Mouse (Mus musculus): ENCODE measurements around the gene Capn13.
A peak's percentile ranks its signal among the peaks of the same experiment; 100 is the strongest.
"Not testable (repeated sequence)": the region's sequence is repeated elsewhere in the genome, so short reads cannot be mapped to it uniquely, and the experiment has no call there.

Gene Capn13

DNA sequence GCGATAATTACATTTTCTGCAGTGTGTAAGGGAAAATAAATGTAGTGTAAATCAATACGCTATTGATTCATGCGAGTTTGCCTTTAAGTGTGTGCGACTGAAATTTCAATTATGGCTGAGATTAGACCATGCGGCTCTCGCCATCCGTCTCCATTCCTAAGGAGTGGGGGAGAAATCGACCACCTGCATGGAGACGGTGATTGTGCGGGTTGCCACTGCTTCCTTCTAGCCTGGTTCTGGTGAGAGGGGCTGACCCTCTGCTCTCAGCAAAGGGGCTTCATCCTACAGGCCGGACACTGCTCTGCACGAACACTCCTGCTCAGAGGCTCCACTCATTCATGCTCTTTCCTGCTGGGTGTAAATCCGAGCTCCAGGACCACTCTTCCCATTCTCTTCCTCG is 58.0 kb downstream of the Capn13 start:
- no peak for DNase-seq

DNA sequence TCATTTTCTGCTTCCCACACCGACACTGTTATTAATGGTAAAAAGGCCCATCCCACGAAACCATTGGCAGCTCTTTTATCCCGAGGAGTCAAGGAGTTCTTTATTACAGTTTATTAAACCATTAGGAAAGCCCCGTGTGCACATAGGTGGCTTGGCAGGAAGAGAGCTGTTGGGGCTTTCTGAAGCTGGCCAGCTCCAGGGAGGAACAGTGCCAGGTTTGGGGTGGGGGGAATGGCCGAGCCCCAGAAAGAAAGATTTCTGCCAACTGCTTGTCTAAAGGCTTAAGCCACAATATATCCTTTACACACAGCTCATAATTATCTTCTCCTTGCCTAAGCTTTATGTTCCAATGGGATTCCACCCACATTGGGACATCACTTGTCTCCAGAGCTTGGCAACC is 71.6 kb downstream of the Capn13 start:
- no peak for DNase-seq

DNA sequence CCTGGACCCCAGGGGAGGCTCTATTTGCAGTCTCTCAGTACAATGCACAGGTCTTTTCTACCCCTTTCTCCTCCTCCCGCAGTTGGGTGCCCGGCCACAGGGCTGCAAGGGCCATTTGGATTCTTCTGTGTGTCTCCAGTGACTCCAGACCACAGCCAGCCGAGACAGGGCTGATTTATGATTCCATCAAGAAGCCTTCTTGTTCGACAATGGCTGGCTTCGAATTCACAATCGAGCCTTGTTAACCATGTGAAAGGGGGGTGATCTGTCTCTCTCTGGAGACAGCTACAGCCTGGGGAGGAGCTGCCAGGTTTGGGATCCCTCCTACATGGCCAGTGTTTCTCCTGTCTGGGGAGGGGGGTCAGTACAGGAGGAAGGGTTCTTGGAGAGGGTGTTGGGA is 75.4 kb downstream of the Capn13 start:
- DNase-seq = no peak

DNA sequence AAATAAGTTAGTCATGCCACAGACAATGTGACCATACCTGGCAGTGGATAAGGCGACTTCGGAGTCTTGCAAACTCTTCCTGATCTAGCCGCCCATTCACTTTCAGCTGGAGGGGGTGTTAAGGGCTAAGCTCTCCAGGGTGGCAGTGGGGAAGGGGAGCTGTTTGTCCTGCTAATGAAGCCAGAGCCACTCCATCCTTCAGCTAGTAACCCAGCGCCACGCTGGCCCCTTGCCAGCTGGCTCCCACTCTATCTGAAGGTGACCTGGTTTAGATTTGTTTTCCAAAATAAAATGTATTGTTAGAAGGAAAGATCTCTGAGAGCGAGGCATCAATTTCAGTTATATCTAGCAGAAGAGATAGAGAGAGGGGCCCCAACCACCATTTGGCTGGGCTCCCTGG is 75.9 kb downstream of the Capn13 start:
- DNase-seq = peak; percentile 16

DNA sequence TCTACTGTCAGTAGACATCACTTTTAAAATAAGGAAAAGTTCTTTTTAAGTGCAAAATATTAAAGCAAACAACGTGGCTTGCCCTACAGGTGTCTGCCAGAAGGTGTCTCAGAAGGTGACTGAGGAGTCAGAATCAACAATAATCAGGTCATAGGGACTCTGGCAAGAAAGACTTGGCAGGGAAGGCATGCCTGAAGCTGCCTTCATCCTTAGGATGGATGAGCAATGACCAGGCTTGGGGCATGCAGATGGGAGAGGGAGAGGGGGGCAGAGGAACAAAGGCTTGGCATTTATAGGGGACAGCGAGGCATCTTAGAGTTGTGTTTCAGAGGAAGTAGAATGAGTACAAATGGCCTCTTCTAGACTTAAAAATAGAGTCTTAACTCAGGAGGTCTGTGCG is 76.7 kb downstream of the Capn13 start:
- DNase-seq = no peak

DNA sequence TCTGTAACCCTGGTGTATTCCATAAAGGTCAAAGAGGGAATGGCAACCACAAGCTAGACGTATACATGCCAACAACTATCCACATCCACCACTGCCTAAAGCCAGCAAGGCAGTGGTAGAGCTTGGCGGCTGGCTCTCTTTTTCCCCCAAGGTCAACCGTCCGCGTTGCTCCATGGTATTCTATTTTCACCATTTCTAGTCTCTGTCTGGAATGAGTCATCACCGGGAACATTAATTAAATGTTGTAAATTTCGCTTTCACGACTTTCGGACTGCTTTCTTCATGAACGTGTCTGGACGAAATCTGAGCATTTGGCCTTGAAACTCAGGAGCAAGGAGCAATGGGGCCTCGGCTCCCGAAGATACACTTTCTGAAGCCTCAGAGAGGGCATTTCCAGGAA is 85.9 kb downstream of the Capn13 start:
- no peak for DNase-seq

DNA sequence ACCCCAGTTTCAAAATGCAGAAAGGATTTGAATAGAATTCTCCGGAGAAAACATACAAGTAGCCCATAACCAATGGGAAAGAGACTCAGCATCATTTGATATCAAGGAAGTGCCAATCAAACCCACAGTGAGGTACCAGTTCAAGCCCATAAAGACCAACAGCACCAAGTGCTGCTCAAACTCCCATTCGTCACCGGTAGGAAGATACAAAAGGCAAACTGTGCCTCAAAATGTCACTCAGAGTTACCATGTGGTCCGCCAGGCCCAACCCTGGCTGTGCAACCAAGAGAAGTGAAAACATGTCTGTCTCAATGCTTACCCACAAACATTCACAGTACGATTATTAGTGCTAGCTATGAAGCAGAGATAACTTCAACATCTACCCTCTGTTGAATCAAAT is 89.2 kb downstream of the Capn13 start:
- DNase-seq = no peak

DNA sequence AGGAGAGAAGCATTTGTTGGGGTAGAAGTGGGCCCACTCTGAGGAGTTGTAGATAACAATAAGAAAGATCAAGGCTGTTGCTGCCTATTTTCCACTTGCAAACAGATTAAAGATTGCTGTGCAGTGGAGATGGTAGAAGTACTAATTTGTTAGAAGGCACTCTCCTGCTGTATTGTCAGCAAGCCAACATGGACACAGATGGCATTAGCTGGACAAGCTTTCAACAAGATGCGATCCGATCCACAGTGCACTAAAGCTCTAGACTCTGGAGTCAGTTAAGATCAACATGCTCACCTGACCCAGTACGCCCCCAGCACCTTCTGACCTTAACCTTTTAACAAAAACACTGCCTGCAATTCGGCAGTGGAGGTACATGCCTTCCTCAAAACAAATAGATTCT is 92.0 kb downstream of the Capn13 start:
- DNase-seq = no peak

DNA sequence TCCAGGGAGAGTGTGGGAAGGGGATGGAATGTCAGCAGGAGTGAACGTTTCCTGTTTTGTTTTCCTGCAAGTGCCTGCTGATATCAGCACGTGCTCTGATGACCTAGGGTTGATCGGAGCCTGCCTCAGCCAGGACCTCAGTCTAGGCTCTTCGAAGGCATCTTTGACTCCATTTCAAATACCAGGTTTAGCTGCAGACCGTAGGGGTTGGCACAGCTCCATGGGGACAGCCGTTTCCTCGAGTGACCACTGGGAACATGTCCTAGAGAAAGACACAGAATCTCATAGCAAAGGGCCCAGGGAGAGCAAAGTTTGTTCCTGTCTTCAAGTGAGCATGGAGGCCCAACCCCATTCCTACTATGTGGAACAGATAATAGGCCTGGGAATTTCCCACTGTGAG is 94.0 kb downstream of the Capn13 start:
- DNase-seq = no peak

DNA sequence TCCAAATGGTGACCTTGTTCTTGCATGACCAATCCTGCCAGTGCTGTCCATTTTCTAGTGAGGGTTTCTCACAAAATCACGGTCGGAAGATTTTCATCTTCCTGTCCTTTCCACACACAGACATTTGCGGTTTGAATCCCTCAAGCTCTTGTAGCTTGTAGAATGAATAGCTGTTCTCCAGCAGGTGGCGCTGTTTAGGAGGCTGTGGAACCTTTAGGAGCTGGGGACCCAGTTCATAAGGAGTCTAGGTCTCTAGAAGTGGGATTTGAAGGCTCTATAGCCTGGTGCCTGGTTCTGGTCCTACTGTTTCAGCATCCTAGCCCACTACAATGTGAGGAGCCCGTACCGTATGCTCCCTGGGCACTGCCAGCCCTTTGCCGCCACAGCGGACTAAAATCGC is 95.0 kb downstream of the Capn13 start:
- DNase-seq = no peak

DNA sequence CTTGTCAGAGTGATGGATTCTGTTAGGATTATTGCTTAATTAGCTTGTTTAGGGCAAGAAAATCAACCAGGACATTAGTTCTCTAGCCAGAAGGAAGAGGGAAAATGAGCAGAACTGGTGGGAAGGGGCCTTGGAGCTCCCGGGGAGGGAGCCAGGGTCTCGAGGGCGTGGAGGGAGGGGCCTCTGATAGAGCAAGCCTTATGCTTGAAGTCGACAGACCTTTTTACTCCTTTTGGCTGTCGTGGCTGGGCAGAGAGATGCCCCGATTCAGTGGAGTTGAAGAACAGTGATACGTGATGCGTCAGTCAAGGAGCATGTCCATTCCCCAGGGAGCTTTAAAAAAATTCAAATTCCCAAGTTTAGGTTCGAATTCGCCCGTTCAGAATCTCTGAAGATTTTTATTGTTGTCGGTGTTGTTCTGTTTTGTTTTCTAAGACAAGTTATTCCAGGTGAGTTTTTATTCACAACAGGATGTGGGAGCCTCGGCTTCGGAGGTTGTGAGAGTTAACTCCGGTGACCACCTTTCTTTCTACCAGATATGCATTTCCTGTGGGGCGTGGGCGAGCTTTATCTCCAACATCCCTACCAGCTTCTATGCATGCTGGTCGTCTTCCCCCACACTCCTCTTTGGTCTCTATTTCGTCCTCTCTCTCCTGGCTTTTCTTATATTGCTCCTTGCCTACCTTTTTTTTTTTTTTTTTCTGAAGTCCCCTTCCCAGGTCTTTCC is 96.4 kb downstream of the Capn13 start:
- DNase-seq = no peak

DNA sequence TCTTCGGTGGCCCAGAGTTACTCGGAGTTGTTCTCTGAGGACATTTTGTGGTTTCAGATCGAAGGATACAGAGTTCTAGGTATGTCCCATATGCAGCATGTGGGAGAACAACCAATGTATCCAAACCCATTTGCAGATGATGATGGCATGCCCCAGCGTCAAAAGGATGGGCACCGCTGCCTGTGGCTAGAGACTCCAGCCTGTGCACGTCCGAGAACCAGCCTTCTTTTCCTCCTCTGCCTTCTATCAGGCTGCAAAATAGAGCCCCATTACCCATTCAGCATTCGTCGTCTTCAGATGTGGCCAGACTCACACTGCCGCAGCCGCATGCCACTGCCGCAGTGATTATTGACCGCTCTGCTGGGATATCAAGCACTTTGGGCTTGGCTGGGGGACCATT is 97.0 kb downstream of the Capn13 start:
- DNase-seq = no peak

DNA sequence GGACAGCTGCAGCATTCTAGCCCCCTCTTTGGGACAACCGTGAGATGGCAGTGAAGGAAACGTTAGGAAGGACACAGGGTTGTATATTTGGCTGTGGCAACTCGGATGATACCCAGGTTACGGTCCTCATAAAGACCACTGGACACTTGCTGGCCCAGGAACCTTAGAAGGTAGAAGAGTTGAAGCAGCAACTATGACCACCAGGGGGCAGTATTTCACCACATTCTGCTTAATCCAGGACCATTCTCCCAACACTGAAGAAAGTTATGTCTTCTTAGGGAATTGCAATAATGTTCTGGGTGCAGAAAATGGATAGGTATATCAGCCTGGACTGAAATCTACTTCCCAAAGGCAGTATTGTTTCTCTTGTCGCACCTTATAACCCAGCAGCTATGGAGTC is 97.4 kb downstream of the Capn13 start:
- DNase-seq = peak; percentile 66

DNA sequence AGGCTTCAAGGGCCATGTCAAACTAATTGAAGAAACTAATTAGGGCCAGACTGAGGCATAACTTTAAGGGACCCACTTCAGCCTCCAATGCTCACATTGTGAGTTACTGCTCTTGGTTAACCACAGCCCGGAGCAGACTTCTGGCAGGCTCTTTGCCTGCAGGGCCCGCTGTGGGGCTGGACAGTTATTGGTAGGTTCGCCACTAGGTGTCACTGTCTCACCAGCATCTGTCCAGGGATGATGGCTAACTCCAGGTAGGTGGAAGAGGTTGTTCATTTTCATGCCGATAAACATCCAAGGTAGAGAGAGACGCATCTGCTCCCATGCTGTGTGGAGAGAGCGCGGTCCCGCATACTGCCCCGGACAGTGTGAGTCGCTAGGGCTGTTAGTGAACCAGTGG is 98.6 kb downstream of the Capn13 start:
- peak; percentile 73 for DNase-seq

DNA sequence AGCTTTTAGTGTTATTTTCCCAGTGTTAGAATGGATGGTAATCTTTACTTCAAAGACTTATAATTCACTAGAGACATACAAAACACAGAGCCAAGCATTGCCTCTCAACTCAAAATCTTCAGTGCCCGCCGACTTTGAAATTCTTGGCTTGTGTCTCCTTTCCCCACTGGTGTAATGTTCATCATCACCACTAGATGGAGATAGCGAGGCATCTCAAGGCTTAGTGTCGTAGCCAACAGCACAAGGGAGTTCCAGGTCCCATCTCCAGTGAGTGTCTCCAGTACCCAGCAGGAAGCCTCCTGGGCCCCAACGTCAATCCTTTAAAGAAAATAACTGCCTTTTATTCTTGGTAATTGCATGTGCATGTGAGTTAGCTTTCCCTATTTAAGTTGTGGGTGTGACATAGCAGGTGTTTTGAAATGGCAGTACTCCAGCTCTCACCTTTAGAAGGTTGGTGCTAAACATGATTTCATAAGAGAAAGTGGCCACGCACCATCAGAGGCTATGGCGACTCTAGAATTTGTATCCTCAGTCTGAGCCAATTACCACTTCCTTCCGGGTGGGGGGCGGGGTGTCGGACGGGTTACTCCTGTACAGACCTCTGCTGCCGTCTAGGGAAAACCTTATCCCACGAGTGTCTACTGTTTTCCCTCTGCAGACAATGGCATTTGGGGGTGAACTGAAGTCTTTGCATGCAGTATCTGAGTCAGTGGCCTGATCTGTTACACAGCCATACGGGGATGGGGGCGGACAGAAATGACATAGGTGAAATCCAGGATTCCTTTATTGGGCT is 99.2 kb downstream of the Capn13 start:
- peak; percentile 65 for DNase-seq

DNA sequence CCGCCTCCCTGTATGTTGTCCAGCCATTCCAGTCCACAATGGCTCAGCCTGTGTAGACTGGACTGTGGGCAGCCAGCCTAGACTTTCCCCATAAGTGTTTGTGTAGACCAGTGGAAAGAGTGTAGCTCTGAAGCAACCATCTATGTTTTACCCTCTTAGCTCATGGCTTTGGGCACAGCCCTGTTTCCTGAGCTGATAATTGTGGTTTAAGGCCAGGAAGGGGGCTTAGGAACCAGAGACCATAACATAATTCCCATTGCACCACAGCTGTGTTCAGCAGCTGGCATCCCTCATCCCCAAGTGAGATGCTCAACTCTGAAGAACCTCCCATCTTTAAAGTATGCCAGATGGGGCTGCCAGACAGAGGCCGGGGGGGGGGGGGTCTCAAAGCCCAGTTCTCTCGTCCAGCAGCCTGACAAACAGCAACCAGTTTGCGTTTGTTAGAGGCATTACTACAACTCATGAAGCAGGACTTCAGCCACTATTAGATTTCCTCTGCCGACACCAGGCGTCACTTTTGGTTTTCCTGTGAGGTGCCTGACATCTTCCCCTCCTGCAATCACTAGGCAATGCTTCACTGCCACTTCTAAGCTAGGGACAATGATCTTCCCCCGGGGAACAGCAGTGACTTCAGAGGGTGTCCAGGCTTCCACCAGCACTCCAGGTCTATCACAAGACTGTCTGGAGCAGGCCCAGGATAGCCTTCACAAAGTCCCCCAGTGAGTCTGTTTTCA is 100.4 kb downstream of the Capn13 start:
- DNase-seq = no peak

DNA sequence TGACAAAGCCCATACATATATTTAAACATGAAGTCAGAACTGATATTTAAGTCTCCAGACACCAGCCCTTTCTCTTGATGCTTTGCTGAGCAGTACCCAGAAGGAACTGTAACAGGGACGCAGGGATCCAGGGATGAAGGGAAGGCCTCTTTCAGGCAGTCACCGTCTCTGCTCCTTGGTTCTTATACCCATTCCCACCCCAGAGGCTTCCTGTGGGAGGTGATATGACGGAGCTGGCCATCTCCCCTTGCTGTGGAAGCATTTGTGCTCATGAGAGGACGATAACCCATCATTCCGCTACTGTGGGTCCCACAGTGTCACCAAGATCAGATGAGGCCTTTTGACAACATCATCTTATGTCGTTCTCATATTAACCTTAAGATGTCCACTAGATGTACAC is 101.7 kb downstream of the Capn13 start:
- no peak for DNase-seq

DNA sequence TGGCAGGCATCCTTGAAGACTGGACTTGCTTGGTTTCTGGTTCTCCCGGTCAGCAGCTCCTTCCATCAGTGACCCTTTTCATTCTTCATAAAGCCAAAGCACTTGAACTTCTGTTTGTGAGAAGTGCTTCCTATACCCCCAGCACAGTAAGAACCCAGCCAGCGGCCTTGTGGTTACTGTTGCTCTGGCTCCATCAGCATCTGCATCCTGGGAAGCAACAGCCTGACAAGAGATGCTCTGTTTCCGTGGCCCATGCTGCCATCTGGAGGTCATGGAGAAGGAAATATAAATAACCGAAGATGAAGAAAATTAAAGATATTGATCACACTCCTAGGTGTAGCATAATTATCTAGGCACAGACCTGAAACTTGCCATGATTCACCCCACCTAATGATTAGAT is 103.8 kb downstream of the Capn13 start:
- no peak for DNase-seq

DNA sequence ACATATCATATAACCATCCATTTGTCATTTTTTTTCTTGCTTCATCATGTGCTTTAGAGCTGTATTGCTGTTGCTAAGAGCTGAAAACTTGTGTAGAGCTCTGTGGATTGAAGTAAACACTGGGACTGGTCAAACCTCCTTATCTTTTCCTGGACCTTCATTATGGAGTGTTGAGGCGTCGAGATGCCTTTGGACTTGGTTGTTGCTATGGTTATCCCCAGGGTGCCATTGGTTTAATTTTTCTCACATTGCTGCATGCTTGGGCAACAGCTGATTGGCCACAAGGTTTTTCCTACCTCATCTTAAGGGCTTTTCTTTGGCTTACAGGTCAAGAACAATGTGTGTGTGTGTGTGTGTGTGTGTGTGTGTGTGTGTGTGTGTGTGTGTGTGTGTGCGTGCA is 107.4 kb downstream of the Capn13 start:
- DNase-seq = no peak

DNA sequence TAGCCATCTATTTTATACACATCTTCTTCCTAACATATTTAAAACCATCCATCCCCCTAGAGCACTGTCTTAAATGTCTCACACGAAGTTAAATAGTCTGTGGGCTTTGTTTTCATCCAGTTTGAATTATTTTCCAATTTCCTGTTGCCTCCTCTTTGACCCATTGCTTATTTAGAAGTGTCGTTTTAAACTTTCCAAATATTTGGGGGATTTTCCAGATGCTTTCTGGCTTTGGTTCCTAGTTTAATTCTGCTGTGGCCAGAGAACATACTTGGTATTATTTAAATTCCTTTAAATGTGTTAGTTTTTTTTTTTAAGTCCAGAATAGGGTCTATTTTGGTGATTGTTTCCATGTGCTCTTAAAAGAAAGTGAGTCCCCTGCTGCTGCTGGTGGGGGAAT is 116.4 kb downstream of the Capn13 start:
- no peak for DNase-seq

DNA sequence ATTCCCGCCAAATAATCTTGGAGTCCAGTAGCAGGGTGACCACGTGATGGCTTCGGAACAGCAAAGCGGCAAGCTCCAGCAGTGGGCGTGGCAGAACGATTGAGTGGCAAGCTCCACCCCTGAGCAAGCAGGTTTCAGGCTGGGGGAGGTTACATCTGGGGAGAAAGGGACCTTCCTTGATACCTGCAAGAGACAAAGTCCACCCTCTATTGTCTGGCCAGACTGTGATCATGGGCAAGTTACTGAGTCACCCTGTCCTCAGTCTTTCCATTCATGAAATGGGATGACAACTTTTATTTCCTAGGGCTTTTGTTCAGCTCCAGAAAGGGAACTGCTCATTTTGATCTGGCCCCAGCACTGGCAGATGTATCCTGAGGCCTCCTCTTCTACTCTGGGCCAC is 118.0 kb downstream of the Capn13 start:
- not testable (repeated sequence) for DNase-seq

DNA sequence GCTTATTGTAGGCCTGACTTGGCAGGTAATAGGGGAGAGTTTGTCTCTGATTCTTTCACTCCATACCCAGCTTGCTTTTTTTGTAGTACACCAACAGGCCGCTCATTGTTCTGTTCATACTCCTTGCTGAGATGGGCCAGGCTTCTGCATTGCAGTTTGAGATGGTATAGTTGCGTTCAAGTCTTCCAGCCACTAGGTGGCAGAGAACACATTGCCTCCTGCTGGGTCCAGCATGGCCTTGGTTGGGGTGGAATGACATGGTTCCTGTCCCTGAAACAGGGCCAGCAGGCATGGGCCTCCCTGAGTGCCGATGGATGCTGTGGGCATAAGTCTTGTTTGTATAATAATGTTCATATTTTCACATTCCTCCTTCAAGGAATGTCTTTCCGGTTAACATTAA is 122.9 kb downstream of the Capn13 start:
- DNase-seq = no peak

DNA sequence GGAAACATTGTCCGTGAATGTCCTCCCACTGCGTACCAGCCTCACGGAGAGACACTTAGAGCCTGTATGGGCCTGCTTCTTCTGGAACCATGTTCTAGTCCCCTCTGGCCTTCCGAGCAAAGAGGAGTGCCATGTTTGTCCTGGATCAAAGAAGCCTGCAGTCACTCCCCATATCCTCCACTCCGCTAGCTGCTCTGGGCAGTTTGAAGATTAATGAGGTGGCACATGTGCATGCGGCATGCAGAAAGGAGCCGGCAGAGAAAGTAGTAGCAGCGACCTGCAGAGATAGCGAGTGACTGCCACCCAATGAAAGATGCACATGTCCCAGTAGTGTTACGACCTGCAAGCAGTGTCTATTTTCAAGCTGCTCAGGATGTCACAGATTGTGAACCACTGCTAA is 125.6 kb downstream of the Capn13 start:
- no peak for DNase-seq

DNA sequence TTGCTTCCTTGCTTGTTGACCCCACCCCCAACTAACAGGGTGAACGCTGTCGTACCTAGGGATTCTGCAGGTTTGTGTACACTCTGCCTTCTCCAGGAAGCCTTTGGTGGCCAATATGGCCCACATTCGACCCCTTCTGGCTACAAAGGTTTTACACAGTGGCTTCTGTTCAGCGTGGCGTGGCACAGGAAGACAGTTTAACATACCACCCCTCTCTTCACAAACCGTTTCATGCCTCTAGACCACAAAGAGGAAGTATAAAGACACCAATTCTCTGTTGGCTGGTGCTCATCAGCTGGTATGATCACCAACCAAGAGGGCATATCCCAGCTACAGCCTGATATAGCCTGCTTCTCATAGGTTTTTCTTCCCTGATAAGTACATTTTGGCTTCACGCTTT is 126.9 kb downstream of the Capn13 start:
- DNase-seq = no peak

Measured in cerebellum, adult 8-10 months (tissue).